Mouse (Mus musculus) retina, adult 2 months (tissue): ENCODE data around the gene Adcy9.
A peak's percentile ranks its signal among the peaks of the same experiment; 100 is the strongest.

Experiments
- DNase-seq: peaks from one replicate; pipeline ENCODE4 v3.0.0-alpha.2; 2012; ENCODE audit warnings: low read depth, low spot score

The Adcy9 gene

GRCm38 (mm10) chr16:4320856-4321255, 99.4 kb downstream of the Adcy9 start:
- DNase-seq: no peak

- no peak for DNase-seq
Measured at GRCm38 (mm10) chr16:4318001-4318526, 102.2 kb downstream of the Adcy9 start.

GRCm38 (mm10) chr16:4316094-4316474, 104.2 kb downstream of the Adcy9 start:
- DNase-seq: peak; percentile 62

GRCm38 (mm10) chr16:4315352-4316093, 104.8 kb downstream of the Adcy9 start:
- no peak for DNase-seq

- no peak for DNase-seq
Measured at GRCm38 (mm10) chr16:4314891-4315290, 105.4 kb downstream of the Adcy9 start.

- no peak for DNase-seq
Measured at GRCm38 (mm10) chr16:4312018-4312417, 108.3 kb downstream of the Adcy9 start.

GRCm38 (mm10) chr16:4311608-4312007, 108.7 kb downstream of the Adcy9 start:
- DNase-seq: no peak

- DNase-seq: no peak
Measured at GRCm38 (mm10) chr16:4307795-4308194, 112.5 kb downstream of the Adcy9 start.

GRCm38 (mm10) chr16:4304176-4304922, 115.9 kb downstream of the Adcy9 start:
- DNase-seq: no peak

- no peak for DNase-seq
Measured at GRCm38 (mm10) chr16:4303554-4303953, 116.7 kb downstream of the Adcy9 start.

- DNase-seq: no peak
Measured at GRCm38 (mm10) chr16:4300280-4300679, 120.0 kb downstream of the Adcy9 start.

- no peak for DNase-seq
Measured at GRCm38 (mm10) chr16:4293259-4293658, 127.0 kb downstream of the Adcy9 start.

- DNase-seq: no peak
Measured at GRCm38 (mm10) chr16:4289507-4289906, 130.8 kb downstream of the Adcy9 start.

- DNase-seq: no peak
Measured at GRCm38 (mm10) chr16:4286593-4286992, 133.7 kb downstream of the Adcy9 start.

- no peak for DNase-seq
Measured at GRCm38 (mm10) chr16:4285257-4285656, 135.0 kb downstream of the Adcy9 start.

- no peak for DNase-seq
Measured at GRCm38 (mm10) chr16:4283267-4283851, 136.9 kb downstream of the Adcy9 start.

- DNase-seq: no peak
Measured at GRCm38 (mm10) chr16:4281470-4281869, 138.8 kb downstream of the Adcy9 start.

GRCm38 (mm10) chr16:4280949-4281348, 139.3 kb downstream of the Adcy9 start:
- no peak for DNase-seq

- no peak for DNase-seq
Measured at GRCm38 (mm10) chr16:4279601-4280000, 140.7 kb downstream of the Adcy9 start.

- DNase-seq: no peak
Measured at GRCm38 (mm10) chr16:4276621-4277020, 143.7 kb downstream of the Adcy9 start.

- DNase-seq: no peak
Measured at GRCm38 (mm10) chr16:4276151-4276550, 144.1 kb downstream of the Adcy9 start.

- DNase-seq: no peak
Measured at GRCm38 (mm10) chr16:4273702-4274476, 146.4 kb downstream of the Adcy9 start.
